Mouse (Mus musculus): ENCODE data around the gene Errfi1. TPM values are rescaled to one million over a fixed set of nuclear protein-coding genes. Genes with fewer than 3 reads are reported as not detected.

Errfi1 gene
- total and polyA plus RNA-seq, 2 experiments from 2014 or later = 7.4 to 33.7 TPM

DNA sequence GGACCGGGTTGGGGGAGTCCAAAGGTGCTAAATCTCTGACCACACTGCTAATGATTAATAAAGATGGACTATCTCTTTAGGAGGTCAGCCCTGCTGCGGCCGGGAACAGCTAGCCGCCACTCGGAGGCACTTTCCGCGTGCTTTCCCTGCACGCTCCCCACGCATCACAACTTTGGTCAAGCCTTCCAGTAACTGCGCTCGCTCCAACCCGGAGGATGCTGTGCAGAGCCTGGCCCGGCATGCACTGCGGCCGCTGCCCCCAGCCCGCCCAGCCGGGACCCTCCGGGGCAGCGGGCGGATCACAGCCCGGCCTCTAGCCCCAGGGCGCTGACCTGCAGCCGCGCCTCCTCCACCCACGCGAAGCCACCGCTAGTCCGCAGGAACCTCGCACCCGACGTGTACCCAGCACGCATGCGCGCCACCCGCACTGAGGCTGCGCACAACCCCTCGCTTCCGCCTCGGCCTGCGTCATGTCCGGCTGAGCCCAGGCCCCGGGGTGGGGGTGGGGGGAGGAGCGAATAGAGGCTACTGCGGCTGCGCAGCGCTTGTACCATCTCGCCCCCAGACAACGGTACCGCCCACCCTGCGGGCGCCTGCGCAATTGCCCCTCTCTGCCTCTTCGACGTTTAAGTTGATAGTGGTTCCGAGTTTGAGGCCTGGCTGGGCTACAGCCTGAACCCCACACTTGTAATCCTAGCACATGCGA, 55.9 kb downstream of the Errfi1 start:
- peak; percentile 96 for DNase-seq (ENCODE audit: low spot score)
- TF ChIP-seq EP300 (IDR thresholded peaks at IDR 0.05; ENCODE audit: low read depth) (no peak), CTCF (IDR thresholded peaks at IDR 0.05; ENCODE audit: low read depth) (no peak)
- Histone ChIP-seq H3K4me1 (ENCODE audit: control insufficient read depth, insufficient read depth) (peaks cover 4% of the 10 kb centered on the region; the same call in 1 of the 2 replicates), H3K9ac (replicated peaks; ENCODE audit: low read depth, low read length) (peak overlapping the region; percentile 59), H3K4me3 (ENCODE audit: low read depth, low read length) (peak overlapping the region; percentile 65), H3K9me3 (replicated peaks; ENCODE audit: control insufficient read depth, low read length) (no peaks in the 10 kb centered on the region), H3K27ac (ENCODE audit: low read depth) (peak overlapping the region; percentile 85), H3K4me2 (ENCODE audit: low read depth, low read length) (peak overlapping the region; percentile 74), H3K27me3 (ENCODE audit: control insufficient read depth, insufficient read depth, low read length) (no peaks in the 10 kb centered on the region), H3K36me3 (replicated peaks; ENCODE audit: control insufficient read depth, insufficient read depth, low read length) (peaks cover 20% of the 10 kb centered on the region)
- under 1% methylated on average over 56 of the region's 56 CpGs for WGBS
- peak; percentile 91 for ATAC-seq (ENCODE audit: insufficient read depth, low read depth)

DNA sequence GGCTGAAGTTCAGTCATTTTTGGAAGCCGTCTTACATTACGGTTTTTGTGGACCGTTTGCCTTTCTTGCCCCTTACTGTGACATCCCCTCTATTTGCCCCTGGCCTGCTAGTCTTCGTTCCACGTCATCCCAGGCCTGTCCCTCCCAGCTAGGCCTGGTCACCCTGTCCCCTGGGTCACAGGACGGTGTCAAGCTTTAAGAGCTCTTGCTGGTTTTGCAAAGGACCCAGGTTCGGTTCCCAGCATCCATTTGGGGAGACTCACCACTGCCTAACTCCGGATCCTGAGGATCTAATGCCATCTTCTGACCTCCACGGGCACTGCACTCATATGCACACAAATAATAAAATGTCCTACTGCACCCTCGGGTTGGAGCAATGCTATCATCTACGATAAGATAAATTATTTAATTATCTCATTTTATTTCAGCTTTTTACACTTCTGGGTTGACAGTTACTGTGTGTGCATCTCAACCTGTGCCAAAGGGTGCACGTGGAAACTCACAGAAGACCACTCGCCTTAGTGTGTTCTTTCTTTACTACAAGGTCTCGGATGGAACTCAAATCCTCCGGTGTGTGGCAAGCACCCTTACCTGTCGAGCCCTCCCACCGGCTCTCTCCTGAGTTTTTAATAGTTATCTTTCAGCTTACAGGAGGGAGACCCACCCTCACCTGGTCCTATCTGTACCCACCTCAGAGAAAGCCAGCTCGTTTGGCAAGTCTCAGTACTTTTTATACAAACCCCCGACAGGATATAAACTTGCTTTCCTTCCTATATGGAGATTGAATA, 56.6 kb downstream of the Errfi1 start:
- Histone ChIP-seq H3K4me3 (ENCODE audit: low read depth, low read length) (peak overlapping the region; percentile 65; the same call in 1 of the 2 replicates), H3K4me2 (ENCODE audit: low read depth, low read length) (peak overlapping the region; percentile 32; the same call in 1 of the 2 replicates), H3K27ac (ENCODE audit: low read depth) (peak overlapping the region; percentile 54), H3K4me1 (ENCODE audit: control insufficient read depth, insufficient read depth) (peaks cover 11% of the 10 kb centered on the region), H3K27me3 (ENCODE audit: control insufficient read depth, insufficient read depth, low read length) (no peaks in the 10 kb centered on the region), H3K9ac (replicated peaks; ENCODE audit: low read depth, low read length) (no peak overlapping the region), H3K36me3 (replicated peaks; ENCODE audit: control insufficient read depth, insufficient read depth, low read length) (peaks cover 15% of the 10 kb centered on the region), H3K9me3 (replicated peaks; ENCODE audit: control insufficient read depth, low read length) (no peaks in the 10 kb centered on the region)
- ATAC-seq (ENCODE audit: insufficient read depth, low read depth) (no peak), DNase-seq (ENCODE audit: low spot score) (no peak)
- WGBS = 86% methylated on average over 19 of the region's 19 CpGs
- TF ChIP-seq CTCF (IDR thresholded peaks at IDR 0.05; ENCODE audit: low read depth) (no peak), EP300 (IDR thresholded peaks at IDR 0.05; ENCODE audit: low read depth) (no peak)

DNA sequence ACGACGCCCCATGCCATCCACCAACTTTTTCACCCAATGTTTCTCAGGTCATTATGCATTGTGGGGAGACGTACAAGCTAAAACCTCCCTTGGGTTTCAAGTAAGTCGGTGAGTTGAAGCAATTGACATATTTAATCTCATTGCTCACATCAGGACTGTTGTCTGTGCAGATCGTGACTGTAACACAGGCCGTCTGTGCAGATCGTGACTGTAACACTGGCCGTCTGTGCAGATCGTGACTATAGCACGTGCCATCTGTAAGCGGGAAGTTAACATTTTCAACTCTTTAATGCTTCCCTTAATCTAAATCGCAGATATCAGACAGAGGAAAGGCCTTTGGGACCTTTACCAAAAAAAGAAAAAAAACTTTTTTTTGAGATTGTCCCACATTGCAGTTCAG, 60.0 kb downstream of the Errfi1 start:
- ATAC-seq (ENCODE audit: insufficient read depth, low read depth) (no peak), DNase-seq (ENCODE audit: low spot score) (no peak)
- Histone ChIP-seq H3K36me3 (replicated peaks; ENCODE audit: control insufficient read depth, insufficient read depth, low read length) (no peaks in the 10 kb centered on the region), H3K27ac (ENCODE audit: low read depth) (peak overlapping the region; percentile 92), H3K4me2 (ENCODE audit: low read depth, low read length) (peak overlapping the region; percentile 74), H3K9ac (replicated peaks; ENCODE audit: low read depth, low read length) (peak overlapping the region; percentile 75), H3K4me1 (ENCODE audit: control insufficient read depth, insufficient read depth) (peaks cover 11% of the 10 kb centered on the region), H3K4me3 (ENCODE audit: low read depth, low read length) (peak overlapping the region; percentile 69), H3K27me3 (ENCODE audit: control insufficient read depth, insufficient read depth, low read length) (no peaks in the 10 kb centered on the region), H3K9me3 (replicated peaks; ENCODE audit: control insufficient read depth, low read length) (no peaks in the 10 kb centered on the region)
- TF ChIP-seq EP300 (IDR thresholded peaks at IDR 0.05; ENCODE audit: low read depth) = peak; percentile 26; the same call in 1 of the 2 replicates
- no peak for TF ChIP-seq CTCF (IDR thresholded peaks at IDR 0.05; ENCODE audit: low read depth)
- 14% methylated on average over 12 of the region's 12 CpGs for WGBS

DNA sequence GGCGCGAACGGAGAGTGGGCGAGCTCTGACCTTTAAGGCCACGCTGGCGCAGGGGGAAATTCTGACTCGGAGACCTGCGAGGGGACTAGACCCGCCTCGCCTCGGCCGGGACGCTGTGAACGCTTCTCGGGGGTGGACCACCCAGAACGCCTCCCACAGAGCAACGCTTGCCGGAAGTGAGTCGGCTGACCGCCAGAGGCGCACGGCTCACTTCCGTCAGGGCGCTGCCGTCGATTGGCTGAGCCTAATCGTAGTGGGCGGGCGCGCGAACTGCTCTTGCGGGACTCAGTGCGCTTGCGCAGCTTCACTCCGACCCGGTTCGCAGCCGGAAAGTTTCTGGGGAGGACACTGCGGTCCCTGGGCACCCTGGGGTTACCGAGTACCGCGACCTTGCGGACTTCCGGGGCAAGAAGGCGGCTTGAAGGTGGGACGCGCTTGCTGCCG, 60.6 kb downstream of the Errfi1 start, which contains the start of the genes Park7 and Tnfrsf9:
Gene Park7 (minus strand): TSS at position 148 of the 444 bp plus-strand sequence.
Gene Tnfrsf9 (plus strand): TSS at position 273 of the 444 bp plus-strand sequence.
- TF ChIP-seq EP300 (IDR thresholded peaks at IDR 0.05; ENCODE audit: low read depth) (no peak), CTCF (IDR thresholded peaks at IDR 0.05; ENCODE audit: low read depth) (peak; percentile 68)
- Histone ChIP-seq H3K4me3 (ENCODE audit: low read depth, low read length) (peak within 1 kb of the TSS; percentile 69), H3K9ac (replicated peaks; ENCODE audit: low read depth, low read length) (peak within 1 kb of the TSS; percentile 75), H3K9me3 (replicated peaks; ENCODE audit: control insufficient read depth, low read length) (no peaks in the 10 kb centered on the region), H3K4me2 (ENCODE audit: low read depth, low read length) (peak within 1 kb of the TSS; percentile 74), H3K27ac (ENCODE audit: low read depth) (peak within 1 kb of the TSS; percentile 92), H3K27me3 (ENCODE audit: control insufficient read depth, insufficient read depth, low read length) (no peaks in the 10 kb centered on the region), H3K4me1 (ENCODE audit: control insufficient read depth, insufficient read depth) (peaks cover 7% of the 10 kb centered on the region), H3K36me3 (replicated peaks; ENCODE audit: control insufficient read depth, insufficient read depth, low read length) (no peaks in the 10 kb centered on the region)
- ATAC-seq (ENCODE audit: insufficient read depth, low read depth) (peak; percentile 81), DNase-seq (ENCODE audit: low spot score) (peak; percentile 98)
- under 1% methylated on average over 48 of the region's 48 CpGs for WGBS

DNA sequence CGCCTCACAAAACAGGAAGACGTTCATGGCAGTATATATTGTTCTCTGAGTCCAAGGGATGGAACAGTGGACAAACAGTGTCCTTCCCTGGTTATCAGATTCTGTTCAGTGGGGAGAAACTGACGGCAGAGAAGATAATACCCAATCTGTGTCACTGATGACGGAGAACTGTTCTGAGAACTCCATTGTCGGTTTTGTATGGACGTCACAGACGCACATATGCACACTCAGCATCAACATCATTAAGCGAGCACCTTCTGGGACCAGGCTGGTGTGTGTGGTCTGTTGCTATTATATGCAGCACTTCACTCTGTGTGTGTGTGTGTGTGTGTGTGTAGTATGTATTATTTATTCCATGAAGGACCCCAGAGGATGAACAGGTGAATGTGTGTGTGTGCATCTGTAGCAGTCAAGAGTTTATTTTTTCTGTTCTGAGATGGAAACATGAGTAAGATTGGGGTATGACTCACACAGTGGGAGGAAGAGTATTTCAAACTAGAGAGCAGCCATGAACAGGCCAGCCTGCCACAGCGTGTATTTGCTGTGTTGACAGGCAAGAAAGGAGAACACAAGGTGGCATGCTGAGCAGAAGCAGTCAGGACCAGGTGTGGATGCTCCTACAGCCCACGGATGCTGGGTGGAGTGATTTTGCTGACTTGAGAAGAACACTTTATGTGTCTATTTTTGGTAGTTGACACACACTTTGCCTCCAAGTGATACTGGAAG, 61.6 kb downstream of the Errfi1 start:
- no peaks in the 10 kb centered on the region for H3K9me3 ChIP-seq (replicated peaks; ENCODE audit: control insufficient read depth, low read length)
- no peaks in the 10 kb centered on the region for H3K27me3 ChIP-seq (ENCODE audit: control insufficient read depth, insufficient read depth, low read length)
- WGBS = 47% methylated on average over 10 of the region's 10 CpGs
- DNase-seq (ENCODE audit: low spot score) (no peak), ATAC-seq (ENCODE audit: insufficient read depth, low read depth) (no peak)
- TF ChIP-seq EP300 (IDR thresholded peaks at IDR 0.05; ENCODE audit: low read depth) = no peak
- no peak for TF ChIP-seq CTCF (IDR thresholded peaks at IDR 0.05; ENCODE audit: low read depth)
- H3K4me1 ChIP-seq (ENCODE audit: control insufficient read depth, insufficient read depth) = peaks cover 7% of the 10 kb centered on the region
- peak overlapping the region; percentile 92 for H3K27ac ChIP-seq (ENCODE audit: low read depth)
- H3K9ac ChIP-seq (replicated peaks; ENCODE audit: low read depth, low read length) = peak overlapping the region; percentile 75; the same call in 1 of the 2 replicates
- H3K36me3 ChIP-seq (replicated peaks; ENCODE audit: control insufficient read depth, insufficient read depth, low read length) = no peaks in the 10 kb centered on the region
- peak overlapping the region; percentile 74 for H3K4me2 ChIP-seq (ENCODE audit: low read depth, low read length)
- peak overlapping the region; percentile 69 for H3K4me3 ChIP-seq (ENCODE audit: low read depth, low read length)
